Mouse (Mus musculus) limb, embryonic 13.5 days (tissue): ENCODE measurements around the gene 5330417C22Rik. TPM values are rescaled to one million over a fixed set of nuclear protein-coding genes. Genes with fewer than 3 reads are reported as not detected.

ENCODE experiments used
- ATAC-seq: fragments of 200-750 bp; cut with Nextera tagmentation; 2 replicates; pipeline ENCODE4 v1.8.0; 2017; ENCODE audit warnings: low read depth, moderate number of reproducible peaks, moderate TSS enrichment; ENCODE audit not compliant: low FRiP score
- H3K27ac ChIP-seq: fragments of 300-500 bp; sonication (generic); 2 replicates; pipeline ENCODE4 v1.5.1; 2015; ENCODE audit warnings: inconsistent platforms, mild to moderate bottlenecking, moderate library complexity
- H3K27me3 ChIP-seq: fragments of 300-500 bp; sonication (generic); 2 replicates; pipeline ENCODE4 v1.6.1; 2015; ENCODE audit warnings: mild to moderate bottlenecking, inconsistent platforms
- H3K36me3 ChIP-seq: fragments of 300-500 bp; sonication (generic); 2 replicates; pipeline ENCODE4 v1.6.1; 2015; ENCODE audit warnings: inconsistent platforms, mild to moderate bottlenecking, moderate library complexity
- H3K4me1 ChIP-seq: fragments of 300-500 bp; sonication (generic); 2 replicates; pipeline ENCODE4 v1.6.1; 2015; ENCODE audit warnings: inconsistent platforms
- H3K4me2 ChIP-seq: fragments of 300-500 bp; sonication (generic); replicated peaks from 2 replicates; pipeline ENCODE4 v1.6.1; 2015; ENCODE audit warnings: inconsistent platforms, mild to moderate bottlenecking, moderate library complexity
- H3K4me3 ChIP-seq: fragments of 300-500 bp; sonication (generic); 2 replicates; pipeline ENCODE4 v1.5.1; 2015; ENCODE audit warnings: moderate library complexity, mild to moderate bottlenecking, inconsistent platforms
- H3K9ac ChIP-seq: fragments of 300-500 bp; sonication (generic); 2 replicates; pipeline ENCODE4 v1.6.1; 2015; ENCODE audit warnings: mild to moderate bottlenecking, inconsistent platforms
- H3K9me3 ChIP-seq: fragments of 300-500 bp; sonication (generic); 2 replicates; pipeline ENCODE4 v1.6.1; 2016; ENCODE audit warnings: inconsistent platforms
- WGBS: fragments of 180-500 bp; shearing (Covaris S2); methylation state at CpG from one replicate; pipeline ENCODE4 v1.1.7; 2015; 5-methylcytosine and 5-hydroxymethylcytosine counted together
- polyA plus RNA-seq: library from polyadenylated mRNA; unstranded; fragments of >200 nt; fragmentation: Nextera tagmentation; extraction: Ambion mirVana; gene quantifications from 2 replicates; pipeline ENCODE4 v1.2.1, GENCODE M21; 2015

The 5330417C22Rik gene
- polyA plus RNA-seq, 1 experiment from 2014 or later: 1.0 TPM

DNA sequence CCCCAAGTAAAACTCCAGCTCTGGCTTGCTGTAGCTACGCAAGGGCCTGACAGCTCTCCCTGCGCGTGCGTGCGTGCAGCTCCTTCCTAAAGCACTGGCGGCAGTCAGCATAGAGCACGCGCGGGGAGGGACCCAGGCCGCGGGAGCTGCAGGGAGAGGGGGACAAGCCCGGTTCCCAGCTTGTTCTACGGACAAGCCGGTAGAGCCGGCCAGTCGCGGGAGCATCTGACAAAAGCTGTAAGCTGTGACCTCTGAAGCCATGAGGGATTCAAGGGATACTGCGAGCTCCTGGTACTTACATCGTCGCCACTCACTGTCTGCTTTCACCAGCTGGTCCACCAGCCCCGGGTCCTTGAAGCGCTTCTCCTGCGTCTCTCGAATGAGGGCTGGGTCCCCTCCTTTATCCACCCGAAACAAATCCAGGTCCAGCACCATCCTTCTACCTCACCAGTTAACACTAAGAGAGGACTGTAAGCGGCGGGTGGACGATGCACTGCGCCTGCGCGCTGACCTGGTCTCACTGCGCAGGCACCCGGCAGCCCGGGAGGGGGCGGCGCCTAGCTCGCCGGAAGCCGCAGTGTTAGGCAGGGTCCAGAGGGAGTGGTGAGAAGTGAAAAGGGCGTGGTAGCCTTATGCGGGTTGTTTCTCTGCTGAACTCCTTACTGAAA lies 91.5 kb downstream of the 5330417C22Rik start, which contains the start of gene Sars:
Gene Sars (minus strand): TSS at position 512 of the 668 bp plus-strand sequence.
- Histone ChIP-seq H3K4me2 (peak within 1 kb of the TSS; percentile 85), H3K36me3 (peaks cover 15% of the 10 kb centered on the region; the same call in 1 of the 2 replicates), H3K9me3 (no peaks in the 10 kb centered on the region), H3K9ac (peak within 1 kb of the TSS; percentile 89), H3K4me1 (peaks cover 27% of the 10 kb centered on the region), H3K27ac (peak within 1 kb of the TSS; percentile 75), H3K4me3 (peak within 1 kb of the TSS; percentile 88), H3K27me3 (no peaks in the 10 kb centered on the region)
- peak; percentile 98 for ATAC-seq
- WGBS: 0% methylated on average over 41 of the region's 41 CpGs

DNA sequence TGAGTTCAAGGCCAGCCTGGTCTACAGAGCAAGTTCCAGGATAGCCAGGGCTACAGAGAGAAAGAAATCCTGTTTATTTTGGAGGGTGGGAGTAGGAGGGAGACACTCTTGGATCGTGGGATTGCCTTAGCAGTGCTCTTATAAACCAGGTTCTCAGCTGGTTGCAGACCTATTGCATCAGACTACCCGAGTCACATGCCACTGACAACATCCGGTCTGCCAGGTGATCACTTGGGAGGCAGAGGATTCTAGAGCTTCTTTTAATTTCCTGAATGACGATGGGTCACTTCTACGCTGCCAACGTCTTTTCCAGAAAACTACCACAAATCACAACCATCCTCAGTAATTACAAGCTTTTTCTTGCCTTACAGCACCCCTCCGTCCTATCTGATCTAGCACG lies 92.3 kb downstream of the 5330417C22Rik start:
- H3K9ac ChIP-seq: peak overlapping the region; percentile 89
- peaks cover 27% of the 10 kb centered on the region for H3K4me1 ChIP-seq
- H3K4me2 ChIP-seq: peak overlapping the region; percentile 85
- H3K27ac ChIP-seq: peak overlapping the region; percentile 75; the same call in 1 of the 2 replicates
- no peaks in the 10 kb centered on the region for H3K27me3 ChIP-seq
- peak overlapping the region; percentile 88 for H3K4me3 ChIP-seq
- peaks cover 17% of the 10 kb centered on the region for H3K36me3 ChIP-seq
- ATAC-seq: no peak
- H3K9me3 ChIP-seq: no peaks in the 10 kb centered on the region
- WGBS: 20% methylated on average over 8 of the region's 8 CpGs

DNA sequence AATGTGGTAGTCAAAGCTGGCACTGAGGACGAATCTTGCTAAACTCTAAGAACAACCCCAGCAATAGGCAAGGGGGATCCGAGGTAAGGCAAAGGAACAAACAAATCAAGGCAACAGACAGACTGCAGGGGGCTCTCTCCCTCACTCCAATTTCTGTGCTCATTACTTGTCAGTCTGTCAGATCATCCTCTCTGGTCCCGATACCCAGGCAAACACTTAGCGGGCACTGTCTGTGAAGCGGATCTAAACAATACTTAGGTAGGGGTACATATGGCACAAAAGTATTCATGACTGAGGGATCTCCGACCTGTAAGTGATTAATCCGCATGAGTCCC lies 100.0 kb downstream of the 5330417C22Rik start:
- no peaks in the 10 kb centered on the region for H3K27me3 ChIP-seq
- peaks cover 68% of the 10 kb centered on the region for H3K36me3 ChIP-seq
- no peaks in the 10 kb centered on the region for H3K4me1 ChIP-seq
- WGBS: 87% methylated on average over 7 of the region's 7 CpGs
- no peak overlapping the region for H3K9ac ChIP-seq
- H3K4me2 ChIP-seq: no peak overlapping the region
- H3K27ac ChIP-seq: no peak overlapping the region
- ATAC-seq: no peak
- no peak overlapping the region for H3K4me3 ChIP-seq
- no peaks in the 10 kb centered on the region for H3K9me3 ChIP-seq

DNA sequence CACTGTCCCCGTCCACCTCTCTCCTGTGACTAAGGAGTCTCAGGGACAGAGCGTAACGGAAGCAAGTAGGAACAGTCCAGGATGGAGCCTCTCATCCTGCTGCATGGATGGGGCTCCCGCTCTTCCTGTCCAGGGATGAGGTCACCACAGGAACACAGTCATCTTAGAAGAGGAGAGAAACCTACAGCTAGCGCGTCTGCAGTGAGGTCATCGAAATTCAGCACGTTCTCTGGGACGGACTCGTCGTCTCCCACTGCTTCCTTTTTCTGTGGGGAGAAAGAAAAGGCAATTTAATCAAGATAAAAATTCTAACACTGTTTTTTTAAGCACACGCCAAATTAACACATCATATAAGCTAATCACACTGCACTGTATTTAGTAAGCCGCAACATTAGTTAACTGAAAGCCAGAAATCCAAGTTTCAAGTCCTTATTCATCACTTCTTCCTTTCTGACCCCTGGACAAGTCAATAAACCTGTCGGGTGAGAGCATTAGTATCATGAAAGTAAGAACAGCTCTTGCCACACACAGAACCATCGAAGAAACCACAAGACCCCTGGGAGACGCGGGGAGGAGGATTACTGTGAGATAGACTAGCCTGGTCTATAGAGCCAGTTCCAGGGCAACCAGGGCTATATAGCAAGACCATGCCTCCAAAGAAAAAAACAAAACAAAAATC lies 100.5 kb downstream of the 5330417C22Rik start:
- WGBS: 87% methylated on average over 17 of the region's 17 CpGs

DNA sequence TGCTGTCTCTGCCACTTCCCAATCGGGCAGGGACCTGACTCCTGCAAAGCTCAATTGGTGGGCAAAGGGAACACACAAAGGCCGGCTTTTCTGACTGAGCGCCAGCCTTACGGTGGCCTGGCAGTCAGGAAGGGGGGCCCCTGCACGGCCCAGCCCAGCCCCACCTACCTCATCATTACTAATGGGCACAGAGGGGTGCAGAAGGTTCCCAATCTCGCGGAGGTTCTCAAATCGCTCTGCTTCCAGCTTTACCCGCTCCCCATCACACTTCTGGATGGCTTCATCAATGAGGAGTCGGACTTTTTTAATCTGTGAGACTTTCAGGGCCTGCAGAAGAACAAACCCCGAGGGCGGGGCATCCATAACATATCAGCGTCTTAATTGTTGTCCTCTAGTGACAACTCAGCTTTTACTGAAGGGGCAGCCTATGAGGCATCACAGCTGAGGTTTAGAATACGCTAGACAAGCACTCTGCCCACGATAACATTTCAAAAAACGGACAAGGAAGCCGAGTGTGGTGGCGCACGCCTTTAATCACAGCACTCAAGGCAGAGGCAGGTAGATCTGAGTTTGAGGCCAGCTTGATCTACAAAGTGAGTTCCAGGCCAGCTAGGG lies 102.3 kb downstream of the 5330417C22Rik start:
- no peaks in the 10 kb centered on the region for H3K9me3 ChIP-seq
- no peak for ATAC-seq
- no peak overlapping the region for H3K4me2 ChIP-seq
- no peak overlapping the region for H3K27ac ChIP-seq
- WGBS: 53% methylated on average over 19 of the region's 19 CpGs
- no peak overlapping the region for H3K9ac ChIP-seq
- no peaks in the 10 kb centered on the region for H3K4me1 ChIP-seq
- no peaks in the 10 kb centered on the region for H3K27me3 ChIP-seq
- H3K4me3 ChIP-seq: no peak overlapping the region
- H3K36me3 ChIP-seq: peaks cover 80% of the 10 kb centered on the region

More for the DNA sequence above, 100.5 kb downstream of the 5330417C22Rik start:
- H3K36me3 ChIP-seq: peaks cover 71% of the 10 kb centered on the region
- no peak overlapping the region for H3K27ac ChIP-seq
- no peaks in the 10 kb centered on the region for H3K9me3 ChIP-seq
- H3K4me3 ChIP-seq: no peak overlapping the region
- no peak overlapping the region for H3K4me2 ChIP-seq
- H3K9ac ChIP-seq: no peak overlapping the region
- H3K4me1 ChIP-seq: no peaks in the 10 kb centered on the region
- ATAC-seq: no peak
- H3K27me3 ChIP-seq: no peaks in the 10 kb centered on the region

DNA sequence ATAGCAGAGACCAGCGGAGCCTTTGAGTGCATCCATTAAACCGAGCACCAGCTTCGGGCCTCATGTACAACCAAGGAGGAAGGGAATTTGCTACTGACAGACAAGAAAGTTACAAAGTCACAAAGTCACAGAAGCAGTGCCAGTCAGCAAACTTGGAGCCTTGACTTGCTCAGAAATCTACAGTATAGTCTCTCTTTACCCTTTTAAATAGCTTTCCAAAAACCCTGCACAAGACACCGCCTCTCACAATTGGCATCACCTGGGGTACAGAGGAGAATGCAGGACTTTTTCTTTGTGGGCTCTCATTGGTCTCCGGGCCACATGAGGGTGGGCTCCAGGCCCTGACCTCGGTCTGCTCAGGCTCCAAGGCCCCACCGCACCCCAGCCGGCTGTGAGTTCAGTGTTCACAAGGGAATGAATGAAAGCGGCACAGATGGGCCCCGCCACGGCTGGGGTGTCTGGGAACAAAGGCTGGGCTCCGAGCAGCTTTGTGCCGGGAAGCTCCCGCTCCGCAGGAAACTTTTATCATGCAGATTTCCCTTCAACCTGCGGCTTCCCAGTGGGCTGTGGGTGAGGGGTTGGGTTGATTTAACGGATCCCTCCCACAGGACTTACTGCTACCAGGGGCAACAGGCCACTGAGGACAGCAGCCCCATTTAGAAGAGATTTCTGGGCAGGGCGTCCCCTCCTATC lies 103.0 kb downstream of the 5330417C22Rik start:
- WGBS: 56% methylated on average over 18 of the region's 18 CpGs
- no peak overlapping the region for H3K4me2 ChIP-seq
- H3K4me3 ChIP-seq: no peak overlapping the region
- peaks cover 82% of the 10 kb centered on the region for H3K36me3 ChIP-seq
- no peaks in the 10 kb centered on the region for H3K27me3 ChIP-seq
- no peak overlapping the region for H3K27ac ChIP-seq
- no peaks in the 10 kb centered on the region for H3K9me3 ChIP-seq
- ATAC-seq: no peak
- H3K9ac ChIP-seq: no peak overlapping the region
- no peaks in the 10 kb centered on the region for H3K4me1 ChIP-seq

DNA sequence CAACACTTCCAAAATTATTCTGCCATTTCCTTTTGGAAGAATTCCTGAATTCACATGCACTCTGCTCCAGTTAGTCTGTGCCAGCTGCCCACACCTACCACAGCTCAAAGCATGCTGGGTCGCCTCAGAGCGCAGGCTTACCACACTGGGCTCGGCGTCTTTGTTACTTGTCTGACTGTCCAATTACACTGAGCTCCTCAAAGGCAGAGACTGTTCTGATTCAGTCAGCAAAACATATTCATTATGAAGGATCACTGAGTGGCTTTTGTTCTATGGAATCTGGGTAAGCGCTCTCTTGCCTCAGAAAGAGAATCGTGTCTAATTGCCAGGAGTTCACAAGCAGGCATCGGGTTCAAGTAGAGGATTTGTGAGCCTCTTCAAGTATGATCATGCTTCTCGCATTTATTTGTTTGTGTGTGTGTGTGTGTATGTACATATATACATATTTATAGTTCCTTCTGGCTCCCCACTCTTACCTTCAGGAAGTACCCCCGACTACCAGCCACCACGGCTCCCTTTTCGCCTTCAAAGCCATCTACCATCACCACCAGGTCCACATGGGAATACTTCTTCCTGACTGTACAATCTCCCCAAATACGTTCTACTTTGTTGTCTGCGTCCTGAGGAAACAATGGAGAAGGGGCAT lies 103.7 kb downstream of the 5330417C22Rik start:
- H3K9ac ChIP-seq: no peak overlapping the region
- no peaks in the 10 kb centered on the region for H3K9me3 ChIP-seq
- H3K27me3 ChIP-seq: no peaks in the 10 kb centered on the region
- no peak overlapping the region for H3K4me2 ChIP-seq
- H3K4me1 ChIP-seq: no peaks in the 10 kb centered on the region
- peaks cover 87% of the 10 kb centered on the region for H3K36me3 ChIP-seq
- H3K4me3 ChIP-seq: no peak overlapping the region
- no peak overlapping the region for H3K27ac ChIP-seq
- 91% methylated on average over 13 of the region's 13 CpGs for WGBS
- no peak for ATAC-seq

DNA sequence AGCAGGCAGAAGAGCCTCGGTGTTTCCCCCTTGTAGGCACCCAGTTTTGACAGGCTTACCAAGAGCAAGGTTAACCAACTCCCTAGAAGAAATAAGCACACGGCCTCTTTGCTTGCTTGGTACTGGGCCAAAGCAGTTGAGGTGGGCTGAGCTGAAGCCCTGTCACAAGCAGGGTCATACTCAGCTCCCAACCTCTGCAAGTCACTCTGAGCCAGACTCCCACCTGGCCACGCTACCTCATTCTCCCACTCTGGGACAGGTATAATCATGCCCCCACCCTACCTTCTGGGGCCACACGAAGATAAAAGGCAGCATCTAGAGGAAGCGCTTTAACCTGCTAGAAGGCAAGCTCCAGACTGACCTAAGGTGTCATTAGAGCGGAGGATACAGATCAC lies 110.7 kb downstream of the 5330417C22Rik start:
- no peak for ATAC-seq
- Histone ChIP-seq H3K36me3 (peaks cover 56% of the 10 kb centered on the region), H3K4me1 (peaks cover 19% of the 10 kb centered on the region), H3K4me2 (no peak overlapping the region), H3K27ac (no peak overlapping the region), H3K27me3 (no peaks in the 10 kb centered on the region), H3K4me3 (no peak overlapping the region), H3K9me3 (no peaks in the 10 kb centered on the region), H3K9ac (no peak overlapping the region)
- WGBS: 88% methylated on average over 6 of the region's 6 CpGs

DNA sequence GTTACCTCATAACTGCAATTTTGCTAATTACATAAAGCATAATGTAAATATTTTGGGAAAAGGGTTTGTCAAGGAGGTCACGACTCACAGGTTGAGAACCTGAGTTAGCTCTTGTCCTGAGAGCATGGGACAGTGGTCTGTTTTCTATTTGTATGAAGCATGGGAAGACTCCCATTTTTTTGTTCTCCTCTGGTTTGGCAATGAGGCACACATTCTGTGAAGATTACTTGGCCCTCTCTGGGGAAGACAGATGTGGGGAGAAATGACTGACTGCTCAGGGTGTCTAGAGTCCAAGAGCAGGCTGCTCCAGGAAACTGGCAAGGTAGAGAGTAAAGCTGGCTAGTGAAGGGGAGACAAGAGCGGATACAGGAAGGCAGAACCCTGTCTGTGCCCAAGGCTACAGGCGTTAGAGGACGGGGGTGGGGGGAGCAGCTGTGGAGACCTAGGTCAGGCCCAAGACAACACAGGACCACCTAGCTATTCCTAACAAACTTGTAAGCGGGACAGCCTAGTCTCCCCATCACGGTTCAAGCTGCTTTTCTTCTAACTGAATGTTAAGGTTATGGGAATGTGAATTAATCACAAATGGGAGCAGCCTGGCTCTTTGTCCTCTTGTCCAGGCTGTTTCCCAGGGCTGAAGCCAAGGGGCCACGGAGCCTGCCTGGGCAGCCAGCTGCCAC lies 111.3 kb downstream of the 5330417C22Rik start:
- ATAC-seq: no peak
- WGBS: 78% methylated on average over 7 of the region's 7 CpGs
- Histone ChIP-seq H3K27ac (no peak overlapping the region), H3K4me3 (no peak overlapping the region), H3K27me3 (no peaks in the 10 kb centered on the region), H3K36me3 (peaks cover 52% of the 10 kb centered on the region), H3K4me2 (no peak overlapping the region), H3K9ac (no peak overlapping the region), H3K4me1 (peaks cover 19% of the 10 kb centered on the region), H3K9me3 (no peaks in the 10 kb centered on the region)

DNA sequence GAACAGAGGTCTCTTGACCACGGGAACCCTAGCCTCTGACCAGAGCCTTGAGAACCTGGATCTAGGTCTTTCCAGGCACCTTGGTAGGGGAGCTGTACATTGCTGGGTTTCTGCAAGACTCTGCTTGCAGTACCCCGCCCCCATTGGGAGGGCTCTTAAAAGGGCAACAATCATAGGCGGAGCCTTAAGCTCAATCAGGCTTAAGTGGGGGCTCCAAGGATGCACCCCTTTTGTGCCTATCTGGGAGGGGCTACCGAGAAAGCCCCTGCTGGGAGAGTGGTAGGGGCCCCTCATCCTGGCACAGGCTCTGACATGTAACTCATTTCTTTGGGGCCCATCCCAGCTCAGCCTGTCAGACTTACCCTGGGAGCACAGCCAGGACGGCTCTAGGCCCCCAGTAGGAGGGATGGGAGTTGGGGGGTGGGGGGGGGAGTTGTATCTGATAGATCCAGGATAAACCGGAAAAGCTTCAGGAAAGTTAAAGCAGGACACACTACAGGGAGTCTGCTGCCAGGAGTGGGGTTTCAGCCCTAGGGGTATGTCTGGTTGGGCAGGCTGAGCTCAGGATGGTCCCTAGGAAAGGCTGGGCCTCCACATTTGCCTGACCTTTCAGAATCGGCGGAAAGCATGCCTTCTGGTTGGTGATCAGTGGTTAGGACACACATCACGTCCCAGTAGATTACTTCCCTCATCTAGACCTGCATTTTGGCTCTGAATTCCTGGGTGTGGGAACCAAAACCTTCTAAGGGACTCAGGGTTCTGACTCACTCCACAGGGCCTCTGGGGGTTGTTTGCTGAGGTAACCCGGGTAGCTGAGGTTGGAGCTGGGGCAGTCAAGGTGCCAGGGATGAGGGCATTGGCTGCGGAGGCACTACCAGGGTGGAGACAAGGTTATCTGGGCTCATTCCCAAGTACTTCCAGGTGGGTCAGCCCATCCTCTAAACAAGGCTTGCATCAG lies 112.2 kb downstream of the 5330417C22Rik start:
- Histone ChIP-seq H3K9me3 (no peaks in the 10 kb centered on the region), H3K27ac (no peak overlapping the region; the same call in 1 of the 2 replicates), H3K36me3 (peaks cover 44% of the 10 kb centered on the region), H3K4me3 (0 out of 2 replicates have a peak overlapping the region, but pooled peaks have one; percentile 7), H3K4me2 (peak overlapping the region; percentile 55), H3K4me1 (peaks cover 19% of the 10 kb centered on the region), H3K9ac (peak overlapping the region; percentile 39), H3K27me3 (no peaks in the 10 kb centered on the region)
- 23% methylated on average over 11 of the region's 11 CpGs for WGBS
- peak; percentile 76 for ATAC-seq
